Mouse (Mus musculus): ENCODE results near the gene Zbtb7b.

GRCm38 (mm10) chr3:89387632-89388031, 6.9 kb downstream of the Zbtb7b start:
- TF ChIP-seq GATA1 (IDR thresholded peaks at IDR 0.05; ENCODE audit: borderline replicate concordance, low read length) = no peak
- TF ChIP-seq FLI1 (IDR thresholded peaks at IDR 0.05; ENCODE audit: low read length) = no peak
